In genomic region chr8:78819973-78820372, GRCm38 (mm10) we compare ENCODE assay signal across 8 mouse cellular contexts. TPM values are rescaled to one million over a fixed set of nuclear protein-coding genes. Genes with fewer than 3 reads are reported as not detected.
A peak's percentile ranks its signal among the peaks of the same experiment; 100 is the strongest.
DNase-seq lines count a peak whose midpoint lies in the region; ATAC-seq and TF ChIP-seq lines count a peak whose summit lies in the region.
"Not testable (repeated sequence)": the region's sequence is repeated elsewhere in the genome, so short reads cannot be mapped to it uniquely, and the experiment has no call there.

No protein-coding gene starts in this region.

- dilution Hi-C loops in CH12.LX (cut with MboI; ENCODE audit: extremely low pct_ligation_motif_present, extremely low pct_unique_long_range_greater_than_20kb, low sequenced_read_pairs) = not testable (repeated sequence)

- peaks cover 14% of the 10 kb centered on the region for H3K79me2 ChIP-seq in CH12.LX (replicated peaks; ENCODE audit: control insufficient read depth, extremely low read depth, insufficient read depth, poor library complexity, severe bottlenecking)

- 40% methylated on average over 3 of the region's 3 CpGs for WGBS in hindbrain, embryonic 15.5 days
- WGBS in limb, embryonic 12.5 days = 45% methylated on average over 3 of the region's 3 CpGs
- 53% methylated on average over 3 of the region's 3 CpGs for WGBS in neural tube, embryonic 11.5 days

- ATAC-seq in granulocyte monocyte progenitor cell, adult 5-6 weeks (replicated peaks; ENCODE audit: poor library complexity, severe bottlenecking) = peak; percentile 76
- ATAC-seq in hindbrain, embryonic 15.5 days (ENCODE audit: low FRiP score, low read depth); limb, embryonic 12.5 days (ENCODE audit: insufficient number of reproducible peaks, insufficient read depth, low FRiP score, low TSS enrichment, low read depth); neural tube, embryonic 11.5 days (ENCODE audit: insufficient read depth, low FRiP score, low TSS enrichment): not testable (repeated sequence)

- H3K27ac ChIP-seq in CH12.LX (ENCODE audit: insufficient read depth, low read depth) = peak overlapping the region; percentile 35; the same call in 1 of the 2 replicates
- H3K27ac ChIP-seq in hindbrain, embryonic 15.5 days (replicated peaks) = peak overlapping the region; percentile 99
- peak overlapping the region; percentile 99 for H3K27ac ChIP-seq in limb, embryonic 12.5 days
- not testable (repeated sequence) for H3K27ac ChIP-seq in neural tube, embryonic 11.5 days (ENCODE audit: low read depth, low read length)
- H3K27ac ChIP-seq in testis, adult 2 months (ENCODE audit: control insufficient read depth, insufficient read depth, low read depth, low read length) = peak overlapping the region; percentile 32; the same call in 1 of the 2 replicates

- TF ChIP-seq CTCF in CH12.LX (conservative IDR thresholded peaks at IDR 0.05 in 1 of 2, IDR thresholded peaks at IDR 0.05 in 1 of 2; ENCODE audit: low read depth in 2 of 2, low read length in 2 of 2); testis, adult 2 months (IDR thresholded peaks at IDR 0.05; ENCODE audit: control insufficient read depth, insufficient read depth, insufficient replicate concordance, low read depth, low read length): not testable (repeated sequence)

- peaks cover 0 to 38% of the 10 kb centered on the region in 2 experiments; a peak in 2 of 4 replicates for H3K4me1 ChIP-seq in CH12.LX (ENCODE audit: control insufficient read depth in 1 of 2, insufficient read depth in 2 of 2)
- H3K4me1 ChIP-seq in hindbrain, embryonic 15.5 days (replicated peaks) = peaks cover 16% of the 10 kb centered on the region
- peaks cover 33% of the 10 kb centered on the region for H3K4me1 ChIP-seq in limb, embryonic 12.5 days (replicated peaks)
- not testable (repeated sequence) for H3K4me1 ChIP-seq in neural tube, embryonic 11.5 days (ENCODE audit: control insufficient read depth, insufficient read depth, low read length); testis, adult 2 months (ENCODE audit: control insufficient read depth, insufficient read depth, low read length)

- H3K9ac ChIP-seq in CH12.LX (ENCODE audit: insufficient read depth, low read depth) = peak overlapping the region; percentile 97
- peak overlapping the region; percentile 98 for H3K9ac ChIP-seq in hindbrain, embryonic 15.5 days
- H3K9ac ChIP-seq in limb, embryonic 12.5 days (replicated peaks) = peak overlapping the region; percentile 80
- H3K9ac ChIP-seq in neural tube, embryonic 11.5 days (ENCODE audit: low read length) = peak overlapping the region; percentile 92

- in situ Hi-C loops in CH12.LX (cut with MboI; ENCODE audit: low pct_ligation_motif_present, low pct_unique_long_range_greater_than_20kb, low sequenced_read_pairs) = not testable (repeated sequence)

- peak overlapping the region; percentile 96 for H3K4me2 ChIP-seq in CH12.LX (ENCODE audit: insufficient read depth, low read depth, poor library complexity, severe bottlenecking)
- peak overlapping the region; percentile 65 for H3K4me2 ChIP-seq in hindbrain, embryonic 15.5 days
- peak overlapping the region; percentile 72 for H3K4me2 ChIP-seq in limb, embryonic 12.5 days
- peak overlapping the region; percentile 52 for H3K4me2 ChIP-seq in neural tube, embryonic 11.5 days (ENCODE audit: low read depth)

- TF ChIP-seq POLR2A in CH12.LX (IDR thresholded peaks at IDR 0.05; ENCODE audit: low read depth, low read length); testis, adult 2 months (IDR thresholded peaks at IDR 0.05; ENCODE audit: control insufficient read depth, low read depth, low read length): not testable (repeated sequence)

- H3K27me3 ChIP-seq in CH12.LX (replicated peaks); hindbrain, embryonic 15.5 days; limb, embryonic 12.5 days; neural tube, embryonic 11.5 days (ENCODE audit: control insufficient read depth, insufficient read depth, low read length); testis, adult 2 months (ENCODE audit: control insufficient read depth, insufficient read depth, low read length): not testable (repeated sequence)

- not testable (repeated sequence) for H3K9me3 ChIP-seq in CH12.LX (replicated peaks; ENCODE audit: low read length); hindbrain, embryonic 15.5 days; limb, embryonic 12.5 days; neural tube, embryonic 11.5 days (ENCODE audit: control insufficient read depth, low read length)

- H3K36me3 ChIP-seq in CH12.LX (replicated peaks in 1 of 2; ENCODE audit: control insufficient read depth in 1 of 2, insufficient read depth in 1 of 2, low read length in 1 of 2) = peaks cover 6 to 43% of the 10 kb centered on the region in 2 experiments
- H3K36me3 ChIP-seq in hindbrain, embryonic 15.5 days; limb, embryonic 12.5 days; neural tube, embryonic 11.5 days (ENCODE audit: control insufficient read depth, insufficient read depth, low read length); testis, adult 2 months (ENCODE audit: control insufficient read depth, insufficient read depth, low read length): not testable (repeated sequence)

- TF ChIP-seq EP300 in CH12.LX (IDR thresholded peaks at IDR 0.05; ENCODE audit: low read length) = not testable (repeated sequence)

- TF ChIP-seq RAD21 in CH12.LX (IDR thresholded peaks at IDR 0.05; ENCODE audit: low read depth, low read length) = not testable (repeated sequence)

- peak overlapping the region; percentile 67 to 80 (median 72) for H3K4me3 ChIP-seq in CH12.LX (replicated peaks in 1 of 3; ENCODE audit: low read depth in 2 of 3, low read length in 2 of 3, poor library complexity in 1 of 3)
- peak overlapping the region; percentile 97 for H3K4me3 ChIP-seq in hindbrain, embryonic 15.5 days
- H3K4me3 ChIP-seq in limb, embryonic 12.5 days (replicated peaks) = peak overlapping the region; percentile 72
- H3K4me3 ChIP-seq in neural tube, embryonic 11.5 days (ENCODE audit: low read depth, low read length) = peak overlapping the region; percentile 76
- peak overlapping the region; percentile 99; the same call in 1 of the 2 replicates for H3K4me3 ChIP-seq in testis, adult 2 months (ENCODE audit: control insufficient read depth, low read depth, low read length)

- DNase-seq in CH12.LX (ENCODE audit: extremely low read depth) = peak; percentile 75
- peak; percentile 13 for DNase-seq in embryo, embryonic 10.5 days (ENCODE audit: low spot score)
- DNase-seq in lung, postnatal 36 days = peak; percentile 22
- DNase-seq in neural tube, embryonic 11.5 days (ENCODE audit: low spot score) = not testable (repeated sequence)

TF ChIP-seq in CH12.LX, 34 proteins besides CTCF, POLR2A, EP300 and RAD21:
- TF ChIP-seq TBP (conservative IDR thresholded peaks at IDR 0.05; ENCODE audit: low read depth, low read length) (0 out of 2 replicates have a peak, but pooled peaks have one; percentile 27), ELF1 (IDR thresholded peaks at IDR 0.05; ENCODE audit: low read depth, low read length) (peak; percentile 73), MAX (IDR thresholded peaks at IDR 0.05; ENCODE audit: low read length) (0 out of 2 replicates have a peak, but pooled peaks have one; percentile 4), MYC (IDR thresholded peaks at IDR 0.05; ENCODE audit: low read depth, low read length) (peak; percentile 71; the same call in 1 of the 2 replicates)

RNA-seq across cellular contexts. Expression of gene Lsm6, which starts 1.0 kb away (rescaled TPM):
- total RNA-seq in CH12.LX (2012; rRNA removed) (67.7 and 99.8 TPM in 2 replicates), CH12.LX (2014; rRNA removed) (60.0 and 76.5 TPM in 2 replicates)
- polyA plus RNA-seq in CH12.LX (2012; ENCODE audit: insufficient read length, low read depth) = 186 and 262 TPM in 2 replicates
- 208 and 254 TPM in 2 replicates for total RNA-seq in granulocyte monocyte progenitor cell, adult 5-6 weeks (2014; fragmentation: Nextera tagmentation)
- 228 and 316 TPM in 2 replicates for total RNA-seq in granulocyte monocyte progenitor cell, adult 5-6 weeks (2017)
- 151 and 159 TPM in 2 replicates for polyA plus RNA-seq in hindbrain, embryonic 15.5 days (2015; fragmentation: Nextera tagmentation; extraction: Ambion mirVana)
- polyA plus RNA-seq in limb, embryonic 12.5 days (2016; fragmentation: Nextera tagmentation; extraction: Ambion mirVana) = 262 and 265 TPM in 2 replicates
- 239 and 251 TPM in 2 replicates for polyA plus RNA-seq in neural tube, embryonic 11.5 days (2014; fragmentation: Nextera tagmentation; extraction: Ambion mirVana)
- polyA plus RNA-seq in testis, adult 2 months (2012; rRNA removed) = 4.5 and 8.4 TPM in 2 replicates

Comparison
In these comparisons a context has a peak if more than half of its experiments do, and no peak if none do; other contexts are left out.
1. RNA of gene Lsm6, which starts 1.0 kb away (polyA plus RNA-seq): 262 to 265 TPM in limb, embryonic 12.5 days, 239 to 251 TPM in neural tube, embryonic 11.5 days, 186 to 262 TPM in CH12.LX and 151 to 159 TPM in hindbrain, embryonic 15.5 days; 4.5 to 8.4 TPM in testis, adult 2 months; every median in the first group is over 10 times any median in the second.
2. Peak in every context shown above with its lines, with median percentiles within 50 percentile points of each other: H3K4me2 ChIP-seq, H3K4me3 ChIP-seq and H3K9ac ChIP-seq.